Mouse (Mus musculus) midbrain, embryonic 15.5 days (tissue): Measurements from ENCODE around the gene Paqr6. TPM values are rescaled to one million over a fixed set of nuclear protein-coding genes. Genes with fewer than 3 reads are reported as not detected.
"Not testable (repeated sequence)": the region's sequence is repeated elsewhere in the genome, so short reads cannot be mapped to it uniquely, and the experiment has no call there.

Source experiments
- ATAC-seq: fragments of 200-750 bp; cut with Nextera tagmentation; replicated peaks from 2 replicates; pipeline ENCODE4 v1.8.0; 2017; ENCODE audit warnings: moderate TSS enrichment
- H3K27ac ChIP-seq: fragments of 300-500 bp; sonication (generic); 2 replicates; pipeline ENCODE4 v1.5.1; 2015; ENCODE audit warnings: mild to moderate bottlenecking, inconsistent platforms
- H3K27me3 ChIP-seq: fragments of 300-500 bp; sonication (generic); replicated peaks from 2 replicates; pipeline ENCODE4 v1.6.1; 2015; ENCODE audit warnings: inconsistent platforms
- H3K36me3 ChIP-seq: fragments of 300-500 bp; sonication (generic); replicated peaks from 2 replicates; pipeline ENCODE4 v1.6.1; 2015; ENCODE audit warnings: inconsistent platforms
- H3K4me1 ChIP-seq: fragments of 300-500 bp; sonication (generic); 2 replicates; pipeline ENCODE4 v1.6.1; 2015; ENCODE audit warnings: inconsistent platforms
- H3K4me2 ChIP-seq: fragments of 300-500 bp; sonication (generic); 2 replicates; pipeline ENCODE4 v1.6.1; 2015; ENCODE audit warnings: inconsistent platforms, mild to moderate bottlenecking, moderate library complexity
- H3K4me3 ChIP-seq: fragments of 300-500 bp; sonication (generic); 2 replicates; pipeline ENCODE4 v1.5.1; 2015; ENCODE audit warnings: mild to moderate bottlenecking, inconsistent platforms
- H3K9ac ChIP-seq: fragments of 300-500 bp; sonication (generic); 2 replicates; pipeline ENCODE4 v1.6.1; 2015; ENCODE audit warnings: mild to moderate bottlenecking, inconsistent platforms
- H3K9me3 ChIP-seq: fragments of 300-500 bp; sonication (generic); 2 replicates; pipeline ENCODE4 v1.6.1; 2016; ENCODE audit warnings: inconsistent platforms
- WGBS: fragments of 180-500 bp; shearing (Covaris S2); methylation state at CpG from one replicate; pipeline ENCODE4 v1.1.7; 2015; ENCODE audit warnings: mixed read lengths; 5-methylcytosine and 5-hydroxymethylcytosine counted together
- polyA plus RNA-seq: library from polyadenylated mRNA; unstranded; fragments of >200 nt; fragmentation: Nextera tagmentation; extraction: Ambion mirVana; gene quantifications from 2 replicates; pipeline ENCODE4 v1.2.1, GENCODE M21; 2015

Gene Paqr6
- polyA plus RNA-seq, 1 experiment from 2014 or later, result 1.8 TPM

- H3K27me3 ChIP-seq, H3K9ac ChIP-seq, H3K4me2 ChIP-seq, H3K4me3 ChIP-seq, H3K9me3 ChIP-seq, H3K4me1 ChIP-seq, H3K36me3 ChIP-seq, ATAC-seq, H3K27ac ChIP-seq: not testable (repeated sequence)
- WGBS, result 95% methylated on average over 9 of the region's 9 CpGs
Measured at GRCm38 (mm10) chr3:88372643-88373042, 8.3 kb downstream of the Paqr6 start, which contains the start of gene Bglap3. Bglap3 (minus strand) TSS chr3:88372743.

- not testable (repeated sequence) for H3K9ac ChIP-seq, H3K9me3 ChIP-seq, H3K36me3 ChIP-seq, H3K4me1 ChIP-seq, H3K27me3 ChIP-seq, H3K4me3 ChIP-seq
- WGBS, result 11% methylated on average over 19 of the region's 19 CpGs
- Histone ChIP-seq H3K27ac (peak overlapping the region; percentile 53; the same call in 1 of the 2 replicates), H3K4me2 (peak overlapping the region; percentile 35)
- ATAC-seq, result peak; percentile 91
Measured at GRCm38 (mm10) chr3:88375750-88376626, 11.6 kb downstream of the Paqr6 start.

- H3K4me2 ChIP-seq, result peak overlapping the region; percentile 35
- WGBS, result 26% methylated on average over 5 of the region's 7 CpGs
- H3K36me3 ChIP-seq, H3K9ac ChIP-seq, H3K4me1 ChIP-seq, H3K27me3 ChIP-seq, H3K9me3 ChIP-seq, H3K4me3 ChIP-seq: not testable (repeated sequence)
- 0 out of 2 replicates have a peak overlapping the region, but pooled peaks have one; percentile 53 for H3K27ac ChIP-seq
- peak; percentile 41 for ATAC-seq
Measured at GRCm38 (mm10) chr3:88376644-88377043, 12.3 kb downstream of the Paqr6 start.

GRCm38 (mm10) chr3:88378599-88378998 is 14.2 kb downstream of the Paqr6 start, which contains the start of gene Bglap2:
Bglap2 (minus strand) TSS chr3:88378699.
- not testable (repeated sequence) for ATAC-seq
- 89% methylated on average over 5 of the region's 5 CpGs for WGBS

GRCm38 (mm10) chr3:88381389-88382315 is 17.3 kb downstream of the Paqr6 start:
- peak; percentile 91 for ATAC-seq
- not testable (repeated sequence) for H3K27me3 ChIP-seq, H3K9me3 ChIP-seq, H3K36me3 ChIP-seq, H3K9ac ChIP-seq, H3K4me1 ChIP-seq
- 5% methylated on average over 21 of the region's 22 CpGs for WGBS
- Histone ChIP-seq H3K4me2 (peak overlapping the region; percentile 45), H3K4me3 (peak overlapping the region; percentile 21), H3K27ac (peak overlapping the region; percentile 60; the same call in 1 of the 2 replicates)

More at GRCm38 (mm10) chr3:88378599-88378998, 14.2 kb downstream of the Paqr6 start, which contains the start of gene Bglap2:
- H3K9me3 ChIP-seq, H3K4me3 ChIP-seq, H3K9ac ChIP-seq, H3K27ac ChIP-seq, H3K4me1 ChIP-seq, H3K27me3 ChIP-seq, H3K36me3 ChIP-seq, H3K4me2 ChIP-seq: not testable (repeated sequence)

- not testable (repeated sequence) for ATAC-seq, H3K4me3 ChIP-seq, H3K9ac ChIP-seq, H3K4me1 ChIP-seq, H3K9me3 ChIP-seq, H3K36me3 ChIP-seq, H3K4me2 ChIP-seq, H3K27me3 ChIP-seq, H3K27ac ChIP-seq
- 39% methylated on average over 3 of the region's 7 CpGs for WGBS
Measured at GRCm38 (mm10) chr3:88382383-88382782, 18.0 kb downstream of the Paqr6 start.

- no peaks in the 10 kb centered on the region for H3K36me3 ChIP-seq
- H3K9ac ChIP-seq, result no peak within 1 kb of the TSS
- H3K27ac ChIP-seq, result no peak within 1 kb of the TSS
- no peak within 1 kb of the TSS for H3K4me2 ChIP-seq
- no peaks in the 10 kb centered on the region for H3K9me3 ChIP-seq
- H3K27me3 ChIP-seq, result no peaks in the 10 kb centered on the region
- H3K4me1 ChIP-seq, result no peaks in the 10 kb centered on the region
- no peak within 1 kb of the TSS for H3K4me3 ChIP-seq
- WGBS, result 88% methylated on average over 5 of the region's 5 CpGs
- ATAC-seq, result no peak
Measured at GRCm38 (mm10) chr3:88384364-88384763, 20.0 kb downstream of the Paqr6 start, which contains the start of gene Bglap. Bglap (minus strand) TSS chr3:88384464.

GRCm38 (mm10) chr3:88393776-88394375 is 29.5 kb downstream of the Paqr6 start:
- no peaks in the 10 kb centered on the region for H3K36me3 ChIP-seq
- no peaks in the 10 kb centered on the region for H3K9me3 ChIP-seq
- no peaks in the 10 kb centered on the region for H3K27me3 ChIP-seq
- no peaks in the 10 kb centered on the region for H3K4me1 ChIP-seq
- H3K4me2 ChIP-seq, result no peak overlapping the region
- 94% methylated on average over 9 of the region's 9 CpGs for WGBS
- no peak overlapping the region for H3K27ac ChIP-seq
- no peak overlapping the region for H3K9ac ChIP-seq
- ATAC-seq, result no peak
- no peak overlapping the region for H3K4me3 ChIP-seq

- H3K4me3 ChIP-seq, result no peak overlapping the region
- no peaks in the 10 kb centered on the region for H3K4me1 ChIP-seq
- H3K4me2 ChIP-seq, result no peak overlapping the region
- WGBS, result 96% methylated on average over 6 of the region's 6 CpGs
- H3K36me3 ChIP-seq, result no peaks in the 10 kb centered on the region
- H3K9me3 ChIP-seq, result no peaks in the 10 kb centered on the region
- no peak overlapping the region for H3K27ac ChIP-seq
- no peak overlapping the region for H3K9ac ChIP-seq
- ATAC-seq, result no peak
- H3K27me3 ChIP-seq, result no peaks in the 10 kb centered on the region
Measured at GRCm38 (mm10) chr3:88395288-88395687, 30.9 kb downstream of the Paqr6 start.

GRCm38 (mm10) chr3:88395742-88396141 is 31.4 kb downstream of the Paqr6 start:
- no peak for ATAC-seq
- H3K4me1 ChIP-seq, result no peaks in the 10 kb centered on the region
- WGBS, result 96% methylated on average over 8 of the region's 8 CpGs
- no peak overlapping the region for H3K4me2 ChIP-seq
- no peaks in the 10 kb centered on the region for H3K27me3 ChIP-seq
- no peaks in the 10 kb centered on the region for H3K9me3 ChIP-seq
- no peak overlapping the region for H3K27ac ChIP-seq
- H3K4me3 ChIP-seq, result no peak overlapping the region
- H3K9ac ChIP-seq, result no peak overlapping the region
- H3K36me3 ChIP-seq, result no peaks in the 10 kb centered on the region

GRCm38 (mm10) chr3:88398666-88399065 is 34.3 kb downstream of the Paqr6 start:
- Histone ChIP-seq H3K9ac (no peak overlapping the region), H3K4me3 (no peak overlapping the region), H3K27me3 (no peaks in the 10 kb centered on the region), H3K4me2 (no peak overlapping the region), H3K4me1 (no peaks in the 10 kb centered on the region), H3K27ac (no peak overlapping the region), H3K36me3 (no peaks in the 10 kb centered on the region), H3K9me3 (no peaks in the 10 kb centered on the region)
- ATAC-seq, result no peak
- 82% methylated on average over 2 of the region's 2 CpGs for WGBS
